Mouse (Mus musculus) liver, embryonic 11.5 days (tissue): ENCODE data around the gene Lrmda. TPM values are rescaled to one million over a fixed set of nuclear protein-coding genes. Genes with fewer than 3 reads are reported as not detected.

Experiments
- ATAC-seq: fragments of 200-750 bp; cut with Nextera tagmentation; replicated peaks from 2 replicates; pipeline ENCODE4 v1.8.0; 2017; ENCODE audit warnings: moderate number of reproducible peaks, mild to moderate bottlenecking, moderate TSS enrichment, moderate library complexity; ENCODE audit not compliant: low FRiP score
- DNase-seq: peaks from one replicate; pipeline ENCODE4 v3.0.0-alpha.2; 2017; ENCODE audit warnings: low spot score
- H3K27ac ChIP-seq: fragments of 300-500 bp; sonication (generic); 2 replicates; pipeline ENCODE4 v1.5.1; 2014; ENCODE audit warnings: mild to moderate bottlenecking, low read depth, low read length, control low read depth
- H3K27me3 ChIP-seq: fragments of 300-500 bp; sonication (generic); replicated peaks from 2 replicates; pipeline ENCODE4 v1.6.1; 2014; ENCODE audit warnings: low read length, mixed read lengths; ENCODE audit not compliant: control insufficient read depth, insufficient read depth
- H3K36me3 ChIP-seq: fragments of 300-500 bp; sonication (generic); 2 replicates; pipeline ENCODE4 v1.6.1; 2014; ENCODE audit warnings: mild to moderate bottlenecking, low read length, moderate library complexity, mixed read lengths; ENCODE audit not compliant: control insufficient read depth, insufficient read depth
- H3K4me1 ChIP-seq: fragments of 300-500 bp; sonication (generic); replicated peaks from 2 replicates; pipeline ENCODE4 v1.6.1; 2014; ENCODE audit warnings: low read length, mixed read lengths; ENCODE audit not compliant: control insufficient read depth, insufficient read depth
- H3K4me2 ChIP-seq: fragments of 300-500 bp; sonication (generic); 2 replicates; pipeline ENCODE4 v1.6.1; 2014; ENCODE audit warnings: mild to moderate bottlenecking, control low read depth, moderate library complexity
- H3K4me3 ChIP-seq: fragments of 300-500 bp; sonication (generic); 2 replicates; pipeline ENCODE4 v1.5.1; 2014; ENCODE audit warnings: low read depth, low read length, control low read depth
- H3K9ac ChIP-seq: fragments of 300-500 bp; sonication (generic); 2 replicates; pipeline ENCODE4 v1.6.1; 2014; ENCODE audit warnings: low read depth, low read length, control low read depth
- H3K9me3 ChIP-seq: fragments of 300-500 bp; sonication (generic); 2 replicates; pipeline ENCODE4 v1.6.1; 2016; ENCODE audit warnings: low read length, inconsistent platforms, mixed read lengths; ENCODE audit not compliant: control insufficient read depth
- WGBS: fragments of 180-500 bp; shearing (Covaris S2); extraction: QIAGEN DNeasy Blood & Tissue Kit; methylation state at CpG from one replicate; pipeline ENCODE4 v1.1.7; 2014; 5-methylcytosine and 5-hydroxymethylcytosine counted together
- polyA plus RNA-seq: library from polyadenylated mRNA; unstranded; fragments of >200 nt; fragmentation: Nextera tagmentation; extraction: Ambion mirVana; gene quantifications from 2 replicates; pipeline ENCODE4 v1.2.1, GENCODE M21; 2014

Lrmda gene
- polyA plus RNA-seq, 1 experiment from 2014 or later: 0.53 TPM

- WGBS: 94% methylated on average over 4 of the region's 4 CpGs
- H3K9me3 ChIP-seq: no peaks in the 10 kb centered on the region
- H3K4me1 ChIP-seq: no peaks in the 10 kb centered on the region
- no peak for DNase-seq
- no peaks in the 10 kb centered on the region for H3K36me3 ChIP-seq
- no peak overlapping the region for H3K9ac ChIP-seq
- H3K4me2 ChIP-seq: no peak overlapping the region
- ATAC-seq: no peak
- no peak overlapping the region for H3K27ac ChIP-seq
- no peaks in the 10 kb centered on the region for H3K27me3 ChIP-seq
- no peak overlapping the region for H3K4me3 ChIP-seq
These were observed 432.1 kb downstream of the Lrmda start for GRCm38 (mm10) chr14:22451603-22452002.

- Histone ChIP-seq H3K27ac (no peak overlapping the region), H3K4me3 (no peak overlapping the region), H3K9me3 (no peaks in the 10 kb centered on the region), H3K4me2 (no peak overlapping the region), H3K4me1 (no peaks in the 10 kb centered on the region), H3K27me3 (no peaks in the 10 kb centered on the region), H3K9ac (no peak overlapping the region), H3K36me3 (no peaks in the 10 kb centered on the region)
- DNase-seq (no peak), ATAC-seq (no peak)
- 79% methylated on average over 1 of the region's 1 CpGs for WGBS
These were observed 444.8 kb downstream of the Lrmda start for GRCm38 (mm10) chr14:22464314-22464713.

GRCm38 (mm10) chr14:22471041-22471440 lies 451.5 kb downstream of the Lrmda start:
- DNase-seq (no peak), ATAC-seq (no peak)
- H3K9me3 ChIP-seq: no peaks in the 10 kb centered on the region
- WGBS: 71% methylated on average over 4 of the region's 4 CpGs
- H3K9ac ChIP-seq: no peak overlapping the region
- no peaks in the 10 kb centered on the region for H3K4me1 ChIP-seq
- H3K4me3 ChIP-seq: no peak overlapping the region
- H3K4me2 ChIP-seq: no peak overlapping the region
- no peak overlapping the region for H3K27ac ChIP-seq
- no peaks in the 10 kb centered on the region for H3K27me3 ChIP-seq
- H3K36me3 ChIP-seq: no peaks in the 10 kb centered on the region

GRCm38 (mm10) chr14:22473451-22473850 lies 453.9 kb downstream of the Lrmda start:
- no peaks in the 10 kb centered on the region for H3K4me1 ChIP-seq
- no peaks in the 10 kb centered on the region for H3K27me3 ChIP-seq
- no peaks in the 10 kb centered on the region for H3K9me3 ChIP-seq
- 70% methylated on average over 7 of the region's 7 CpGs for WGBS
- no peak overlapping the region for H3K27ac ChIP-seq
- H3K36me3 ChIP-seq: no peaks in the 10 kb centered on the region
- H3K4me2 ChIP-seq: no peak overlapping the region
- no peak overlapping the region for H3K9ac ChIP-seq
- DNase-seq (no peak), ATAC-seq (no peak)
- no peak overlapping the region for H3K4me3 ChIP-seq

GRCm38 (mm10) chr14:22473991-22474390 lies 454.5 kb downstream of the Lrmda start:
- Histone ChIP-seq H3K9ac (no peak overlapping the region), H3K4me3 (no peak overlapping the region), H3K4me1 (no peaks in the 10 kb centered on the region), H3K27ac (no peak overlapping the region), H3K36me3 (no peaks in the 10 kb centered on the region), H3K9me3 (no peaks in the 10 kb centered on the region), H3K4me2 (no peak overlapping the region), H3K27me3 (no peaks in the 10 kb centered on the region)
- WGBS: 66% methylated on average over 6 of the region's 6 CpGs
- ATAC-seq: no peak
- no peak for DNase-seq

- WGBS: 83% methylated on average over 2 of the region's 2 CpGs
- no peak overlapping the region for H3K27ac ChIP-seq
- no peaks in the 10 kb centered on the region for H3K36me3 ChIP-seq
- no peak overlapping the region for H3K4me2 ChIP-seq
- no peaks in the 10 kb centered on the region for H3K4me1 ChIP-seq
- H3K9me3 ChIP-seq: no peaks in the 10 kb centered on the region
- ATAC-seq (no peak), DNase-seq (no peak)
- H3K9ac ChIP-seq: no peak overlapping the region
- no peak overlapping the region for H3K4me3 ChIP-seq
- no peaks in the 10 kb centered on the region for H3K27me3 ChIP-seq
These were observed 473.8 kb downstream of the Lrmda start for GRCm38 (mm10) chr14:22493326-22493725.

- no peak for DNase-seq
- Histone ChIP-seq H3K4me1 (no peaks in the 10 kb centered on the region), H3K9me3 (no peaks in the 10 kb centered on the region), H3K4me2 (no peak overlapping the region), H3K27me3 (no peaks in the 10 kb centered on the region), H3K27ac (no peak overlapping the region), H3K4me3 (no peak overlapping the region), H3K36me3 (no peaks in the 10 kb centered on the region), H3K9ac (no peak overlapping the region)
- no peak for ATAC-seq
These were observed 474.8 kb downstream of the Lrmda start for GRCm38 (mm10) chr14:22494290-22494689.

GRCm38 (mm10) chr14:22494866-22495265 lies 475.4 kb downstream of the Lrmda start:
- Histone ChIP-seq H3K36me3 (no peaks in the 10 kb centered on the region), H3K27ac (no peak overlapping the region), H3K27me3 (no peaks in the 10 kb centered on the region), H3K4me2 (no peak overlapping the region), H3K9me3 (no peaks in the 10 kb centered on the region), H3K9ac (no peak overlapping the region), H3K4me3 (no peak overlapping the region), H3K4me1 (no peaks in the 10 kb centered on the region)
- DNase-seq (no peak), ATAC-seq (no peak)
- 50% methylated on average over 10 of the region's 10 CpGs for WGBS

- DNase-seq (no peak), ATAC-seq (no peak)
- Histone ChIP-seq H3K4me1 (no peaks in the 10 kb centered on the region), H3K4me3 (no peak overlapping the region), H3K9ac (no peak overlapping the region), H3K27ac (no peak overlapping the region), H3K27me3 (no peaks in the 10 kb centered on the region), H3K4me2 (no peak overlapping the region), H3K36me3 (no peaks in the 10 kb centered on the region), H3K9me3 (no peaks in the 10 kb centered on the region)
- WGBS: 71% methylated on average over 8 of the region's 8 CpGs
These were observed 475.8 kb downstream of the Lrmda start for GRCm38 (mm10) chr14:22495286-22495685.
